Mouse (Mus musculus): ENCODE results near the gene Fat4.

Fat4 gene

DNA sequence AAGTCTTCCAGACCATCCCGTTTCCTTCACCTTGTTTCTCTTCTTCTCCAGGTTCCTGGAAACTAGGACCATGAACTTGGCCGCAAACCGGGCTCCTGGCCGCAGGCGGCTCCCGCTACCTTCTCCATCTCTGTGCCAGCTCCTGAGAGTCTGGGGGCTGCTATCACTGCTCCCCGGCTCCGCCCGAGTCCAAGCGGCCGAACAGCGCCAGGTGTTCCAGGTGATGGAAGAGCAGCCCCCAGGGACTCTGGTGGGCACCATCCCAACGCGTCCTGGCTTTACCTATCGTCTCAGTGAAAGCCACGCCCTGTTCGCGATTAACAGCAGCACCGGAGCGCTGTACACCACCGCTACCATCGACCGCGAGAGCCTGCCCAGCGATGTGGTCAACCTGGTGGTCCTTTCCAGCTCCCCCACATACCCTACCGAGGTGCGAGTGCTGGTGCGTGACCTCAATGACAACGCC is at the start of gene Fat4:
TSS of gene Fat4 (plus strand) at position 51 of the 466 bp plus-strand sequence.
- DNase-seq, result no peak

DNA sequence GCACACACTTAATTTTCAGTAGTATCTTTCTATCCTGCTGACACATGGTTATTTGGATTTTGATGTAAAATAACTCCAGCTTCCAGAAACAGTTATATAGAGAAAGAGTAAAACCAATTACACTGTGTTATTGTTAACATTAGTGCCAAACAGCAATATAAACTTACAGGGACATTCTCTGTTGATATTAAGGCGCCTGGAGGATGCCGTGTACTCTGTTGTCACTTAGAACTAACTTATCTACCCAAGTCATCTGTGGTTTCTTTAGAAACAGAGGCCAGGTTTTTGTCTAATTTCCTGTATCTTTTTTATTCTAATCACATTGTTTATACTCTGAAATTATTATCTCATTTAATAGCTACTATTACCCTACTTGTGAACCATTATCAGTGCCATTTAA is 47.3 kb upstream of the Fat4 start:
- DNase-seq, result no peak

DNA sequence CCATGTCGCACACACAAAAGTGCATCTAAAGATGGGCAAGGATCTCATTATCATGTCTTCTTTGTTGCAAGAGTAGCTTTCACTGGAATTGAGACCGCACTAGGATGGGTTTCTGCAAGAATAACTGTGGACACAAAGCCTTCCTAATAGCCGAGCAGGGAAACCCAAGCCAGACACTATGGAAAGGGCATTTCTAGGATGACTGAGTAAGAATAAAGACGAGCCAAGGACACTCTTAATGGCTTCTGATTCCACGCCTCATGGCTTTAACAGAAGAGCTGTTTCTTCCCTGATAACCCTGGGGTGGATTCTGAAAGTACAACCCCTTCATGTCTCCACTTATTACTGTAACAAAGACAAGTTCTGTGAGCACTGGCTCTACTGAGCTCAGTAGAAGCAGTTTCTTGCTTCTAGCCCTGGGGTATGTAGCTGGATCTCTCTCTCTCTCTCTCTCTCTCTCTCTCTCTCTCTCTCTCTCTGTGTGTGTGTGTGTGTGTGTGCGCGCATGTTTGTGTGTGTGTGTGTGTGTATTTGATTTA is 43.7 kb upstream of the Fat4 start:
- no peak for DNase-seq

DNA sequence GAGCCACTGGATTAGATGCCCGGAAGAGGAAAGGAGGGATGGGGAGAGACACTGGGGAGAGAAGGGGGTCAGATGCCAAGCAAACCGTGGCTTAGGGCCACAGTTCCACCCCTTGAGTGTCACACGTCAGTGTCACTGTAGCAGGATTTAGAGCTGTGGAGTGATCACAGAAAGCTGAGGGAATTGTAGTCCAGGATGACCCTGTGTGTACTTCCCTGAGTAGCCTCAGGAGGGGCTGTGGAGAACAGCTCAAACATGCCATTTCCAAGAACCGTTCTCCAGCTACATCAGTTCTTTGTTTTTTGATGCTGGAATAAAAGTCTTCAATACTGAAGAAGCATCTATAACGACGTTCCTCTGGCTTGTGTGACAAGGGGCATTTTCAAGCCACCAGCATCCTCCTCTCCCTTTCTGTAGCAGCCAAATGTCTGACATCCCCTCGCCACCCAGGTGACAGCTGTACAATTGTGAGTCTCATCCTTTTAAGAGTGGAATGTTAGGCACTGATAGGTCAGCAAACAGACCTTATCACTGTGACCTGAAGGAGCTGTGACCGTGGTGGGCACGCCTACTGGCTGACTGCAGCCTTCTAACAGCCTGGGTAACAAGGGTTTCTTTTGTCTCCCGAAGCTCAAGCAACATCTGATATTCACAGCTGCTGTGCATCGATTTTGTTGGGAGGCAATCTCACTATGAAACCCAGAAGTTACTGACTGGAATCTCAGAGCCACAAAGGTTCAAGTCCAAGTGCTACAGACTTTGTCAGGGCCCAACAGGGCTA is 39.9 kb upstream of the Fat4 start:
- DNase-seq, result no peak

DNA sequence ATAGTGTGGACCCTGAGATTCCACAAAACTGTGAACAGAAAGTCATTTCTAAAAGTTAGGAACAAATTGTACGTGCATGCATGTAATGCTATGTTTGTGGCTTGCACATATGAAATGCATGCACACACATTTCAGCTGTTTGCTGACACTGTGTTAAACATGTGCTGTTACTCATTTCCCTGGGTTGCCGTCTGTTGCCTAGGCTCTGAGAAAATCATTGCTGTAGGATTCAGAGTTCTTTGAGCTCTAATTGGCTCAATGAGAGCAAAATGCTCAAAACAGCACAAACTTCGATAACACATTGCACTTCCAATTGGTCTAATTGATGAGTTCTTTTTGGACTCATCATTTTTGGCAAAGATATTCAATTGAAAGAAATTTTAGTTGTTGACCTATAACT is 37.7 kb upstream of the Fat4 start:
- DNase-seq, result no peak

DNA sequence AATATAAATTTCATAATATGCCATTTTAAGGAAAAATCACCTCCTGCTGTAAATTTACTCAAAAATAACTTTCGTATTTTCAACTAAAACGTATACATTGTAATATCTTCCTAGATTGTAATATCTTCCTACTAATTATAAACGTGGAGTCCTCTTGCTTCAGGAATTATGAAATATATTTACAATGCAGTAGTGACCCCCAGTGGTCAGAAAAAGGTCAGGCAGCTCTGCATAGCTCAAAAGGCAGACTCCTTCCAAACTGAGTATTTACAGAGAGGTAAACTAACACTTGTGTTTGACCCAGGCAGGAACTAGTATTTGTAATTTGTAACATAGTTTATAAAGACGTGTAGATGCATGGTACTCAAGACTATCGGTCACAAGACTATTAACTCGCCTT is 37.2 kb upstream of the Fat4 start:
- peak; percentile 28 for DNase-seq

DNA sequence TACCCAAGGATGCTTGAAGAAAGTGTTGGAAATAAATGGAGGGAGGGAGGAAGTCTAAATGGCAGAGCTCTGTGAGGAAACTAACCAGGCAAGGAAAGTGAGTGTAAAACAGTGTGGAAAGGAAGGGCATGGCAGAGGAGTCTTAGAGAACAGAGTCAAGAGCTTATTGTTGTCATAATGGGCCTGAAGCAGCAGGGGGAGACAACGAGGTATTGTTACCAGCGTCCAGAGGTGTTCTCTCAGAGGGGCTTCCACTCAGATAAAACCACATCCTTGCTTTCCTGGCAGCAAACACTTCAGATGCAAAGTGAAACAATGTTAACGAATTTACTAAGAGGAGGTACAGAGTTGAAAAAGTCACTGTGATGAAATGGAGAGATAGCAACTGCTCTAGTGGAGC is 33.1 kb upstream of the Fat4 start:
- DNase-seq, result no peak

DNA sequence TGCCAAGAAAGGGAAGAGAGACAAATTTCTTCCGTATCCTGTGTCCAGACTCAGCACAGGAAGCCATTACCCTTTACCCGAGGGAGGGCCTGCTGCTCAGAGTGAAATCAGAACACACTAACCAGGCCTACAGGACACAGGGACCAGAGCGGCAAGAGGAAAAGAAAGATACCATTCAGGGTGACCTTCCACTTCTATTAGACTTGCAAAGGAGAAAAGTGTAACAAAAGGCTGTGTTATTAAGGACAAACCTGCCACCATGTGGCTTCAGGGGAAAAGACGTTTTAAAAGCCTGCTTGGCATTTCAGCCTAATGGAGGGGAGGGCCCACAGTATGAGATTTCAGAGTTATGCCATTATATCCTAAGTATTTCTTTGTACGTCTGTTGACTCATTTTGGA is 26.1 kb upstream of the Fat4 start:
- no peak for DNase-seq

DNA sequence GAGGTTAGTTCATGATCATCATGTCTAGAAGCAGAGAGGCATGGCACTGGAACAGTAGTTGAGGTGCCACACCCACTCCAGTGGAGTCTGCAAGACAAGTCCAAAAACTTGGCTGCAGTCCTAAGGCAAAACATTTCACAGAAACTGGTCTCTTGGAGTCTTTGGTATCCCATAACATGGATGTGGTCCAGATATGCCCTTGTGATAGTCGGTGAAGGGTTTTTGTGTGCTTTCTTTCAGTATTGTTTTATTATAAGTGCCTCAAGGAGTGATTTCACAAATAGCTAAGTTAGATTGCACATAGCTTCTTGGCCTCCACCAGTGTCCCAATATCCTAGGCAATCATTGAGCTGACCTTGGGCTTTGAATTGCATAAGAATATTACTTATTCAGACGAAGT is 15.4 kb upstream of the Fat4 start:
- DNase-seq, result no peak

DNA sequence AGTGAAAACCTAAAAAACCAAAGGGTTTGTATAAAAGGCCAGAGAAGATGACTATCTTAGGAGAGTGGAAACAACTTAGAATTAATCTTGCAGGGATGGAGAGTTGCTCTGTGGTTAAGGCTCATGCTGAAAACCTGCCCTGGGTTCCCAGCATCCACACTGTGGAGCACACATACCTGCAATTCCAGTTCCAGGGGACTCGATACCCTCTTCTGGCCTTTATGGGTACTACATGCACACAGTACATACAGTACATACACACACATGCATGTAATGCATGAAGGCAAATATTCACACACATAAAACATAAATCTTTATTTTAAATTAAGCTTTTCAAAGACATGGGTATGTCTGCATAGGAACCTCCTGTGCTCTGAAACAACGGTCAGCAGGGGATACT is 10.9 kb upstream of the Fat4 start:
- no peak for DNase-seq

DNA sequence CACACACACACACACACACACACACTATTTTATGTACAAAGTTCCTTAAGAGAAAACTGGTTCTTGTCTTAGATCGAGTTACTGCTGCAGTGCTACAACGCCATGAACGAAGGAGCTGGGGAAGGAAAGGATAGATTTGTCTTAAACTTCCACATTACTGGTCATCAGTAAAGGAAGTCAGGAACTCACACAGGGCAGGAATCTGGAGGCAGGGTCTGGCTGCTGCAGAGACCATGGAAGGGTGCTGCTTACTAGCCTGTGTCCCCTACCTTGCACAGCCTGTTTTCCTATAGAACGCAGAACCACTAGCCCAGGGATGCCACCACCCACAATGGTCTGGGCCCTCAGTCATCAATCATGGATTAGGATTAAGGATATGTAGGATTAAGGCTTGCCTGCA is 10.0 kb upstream of the Fat4 start:
- DNase-seq, result no peak

DNA sequence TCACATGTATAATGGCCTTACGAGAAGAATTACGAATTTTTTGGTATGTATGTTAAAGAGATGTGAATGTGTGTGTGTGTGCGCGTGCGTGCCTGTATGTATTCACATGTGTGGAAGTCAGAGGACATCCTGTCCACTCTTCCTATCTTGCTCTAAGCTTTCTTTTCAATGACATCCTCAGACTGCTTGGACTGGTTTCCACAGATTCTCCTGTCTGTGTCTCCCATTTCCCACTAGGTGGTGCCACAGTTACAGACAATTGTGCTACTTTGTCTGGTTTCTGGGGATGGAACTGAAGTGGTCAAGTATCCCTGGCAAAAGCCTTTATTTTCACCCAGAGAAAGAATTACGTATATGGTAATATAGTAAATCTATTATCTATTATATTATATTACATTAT is 4.0 kb upstream of the Fat4 start:
- DNase-seq, result peak; percentile 51

DNA sequence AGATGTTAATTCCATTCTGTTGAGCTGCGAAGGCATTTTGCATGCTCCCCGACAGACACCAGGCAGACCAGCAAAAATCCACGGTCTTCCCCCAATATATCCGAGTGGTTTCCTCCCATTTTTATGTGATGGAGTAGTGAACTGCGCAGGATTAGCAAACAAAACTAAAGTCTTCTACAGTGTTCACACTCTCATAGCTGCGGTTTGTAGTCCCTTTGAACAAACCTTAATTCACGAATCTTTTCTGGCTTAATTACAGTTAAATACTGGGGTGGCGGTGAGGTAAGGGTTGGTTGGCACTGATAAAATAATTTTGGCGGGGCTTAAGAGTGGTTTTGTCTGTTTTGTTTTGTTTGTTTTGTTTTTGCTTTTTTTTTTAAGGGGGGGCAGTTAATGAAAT is 3.1 kb upstream of the Fat4 start:
- DNase-seq, result no peak

DNA sequence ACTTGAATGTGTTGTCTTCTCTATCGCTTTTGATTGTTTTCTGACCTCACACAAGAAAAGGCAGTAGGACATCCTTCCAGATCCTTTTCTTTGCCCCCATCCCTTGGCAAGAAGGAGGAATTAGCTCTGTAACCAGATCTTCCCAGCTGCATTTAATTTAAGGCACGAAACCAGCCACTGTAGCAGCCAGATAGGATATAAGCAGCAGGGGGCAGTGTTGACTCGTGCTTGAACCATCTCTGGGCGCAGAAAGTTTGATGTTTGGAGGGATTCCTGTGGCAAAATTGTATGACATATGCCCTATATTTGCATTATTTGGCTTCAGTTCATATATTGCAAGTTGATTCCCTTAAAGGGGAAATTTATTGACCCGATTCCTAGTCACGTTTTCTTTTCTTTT is 2.5 kb upstream of the Fat4 start:
- peak; percentile 73 for DNase-seq

DNA sequence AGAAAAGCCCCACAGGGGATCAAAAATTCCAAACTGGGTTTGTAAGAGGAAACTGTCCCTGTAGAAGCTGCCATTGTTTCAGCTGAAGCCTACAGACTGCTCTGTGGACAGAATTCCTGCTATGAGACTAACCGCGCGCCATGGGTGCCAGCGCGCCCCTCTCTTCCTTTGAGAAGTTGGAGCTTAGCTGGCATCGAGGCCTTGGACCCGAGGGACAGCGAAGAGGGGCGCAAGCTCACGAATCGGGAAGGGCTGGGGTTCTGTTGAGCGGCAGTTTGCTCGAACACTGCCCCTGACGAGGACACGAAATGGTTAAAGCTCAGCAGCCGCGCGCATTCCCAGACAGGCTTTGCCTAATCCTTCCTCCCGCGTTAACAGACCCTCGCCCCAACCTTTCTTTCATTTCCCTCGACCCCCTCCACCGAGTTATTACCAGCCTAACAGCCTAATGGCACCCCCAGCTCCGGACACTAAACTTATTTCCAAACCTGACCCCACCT is 1.8 kb upstream of the Fat4 start:
- no peak for DNase-seq

DNA sequence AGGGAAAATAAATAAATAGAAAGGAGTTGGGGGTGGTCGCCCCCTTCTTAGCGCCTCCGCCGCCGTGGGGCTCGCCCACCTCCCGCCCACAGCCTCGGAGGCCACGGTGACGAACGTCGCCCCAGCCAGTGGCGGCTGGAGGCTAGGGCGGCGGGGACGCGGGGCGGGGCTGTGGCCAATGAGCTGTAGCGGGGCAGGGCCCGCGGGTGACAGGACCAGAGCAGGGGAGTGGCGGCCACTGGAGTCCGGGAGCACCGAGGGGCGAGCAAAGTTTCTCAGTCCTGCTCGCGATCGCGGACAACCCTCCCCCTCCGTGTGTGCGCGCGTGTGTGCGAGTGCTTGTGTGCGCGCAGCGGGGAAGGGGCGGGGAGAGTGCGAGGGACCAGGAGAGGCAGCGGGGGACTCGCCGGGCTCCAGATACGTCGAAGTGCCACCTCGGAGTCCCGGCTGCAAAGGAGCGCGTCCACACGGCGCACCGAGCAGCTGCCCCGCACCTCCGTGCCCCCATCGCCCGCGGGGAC is 1.2 kb upstream of the Fat4 start:
- peak; percentile 68 for DNase-seq

DNA sequence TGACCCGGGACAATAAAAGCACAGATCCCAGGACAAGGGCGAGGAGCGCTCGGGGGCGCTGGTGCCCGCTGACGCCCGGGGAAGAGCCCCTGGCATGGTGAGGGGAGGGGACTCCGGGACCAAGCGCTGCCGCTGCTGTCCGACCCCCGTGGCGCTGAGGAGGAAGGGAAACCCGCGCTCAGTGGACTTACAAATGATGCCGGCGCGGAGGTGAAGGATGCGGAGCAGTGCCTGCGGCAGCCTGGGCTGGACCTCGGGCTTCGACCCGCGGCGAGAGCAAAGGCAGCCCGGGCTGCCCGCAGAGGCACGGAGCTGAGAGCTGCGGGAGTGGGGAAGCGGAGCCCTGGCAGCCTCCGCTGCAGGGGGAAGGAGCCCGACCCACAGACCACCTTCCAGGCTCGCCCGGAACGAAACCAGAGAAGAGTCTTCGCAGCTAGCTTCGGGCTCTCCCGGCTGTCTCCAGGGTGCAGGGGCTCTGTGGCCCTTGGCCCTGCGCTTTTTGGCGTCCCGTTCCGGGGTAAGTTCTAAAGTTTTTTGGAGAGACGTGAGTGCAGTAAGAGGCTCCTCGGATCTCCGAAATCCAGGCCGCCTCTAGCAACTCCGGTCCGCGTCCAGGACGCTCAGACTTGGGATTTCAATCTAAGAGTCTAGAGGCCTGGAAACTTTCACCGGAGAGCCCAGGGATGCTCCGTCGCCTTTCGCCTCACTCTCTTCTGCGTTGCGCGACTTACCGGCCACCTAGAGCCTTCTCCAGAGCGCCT is 499 bp upstream of the Fat4 start:
- no peak for DNase-seq

DNA sequence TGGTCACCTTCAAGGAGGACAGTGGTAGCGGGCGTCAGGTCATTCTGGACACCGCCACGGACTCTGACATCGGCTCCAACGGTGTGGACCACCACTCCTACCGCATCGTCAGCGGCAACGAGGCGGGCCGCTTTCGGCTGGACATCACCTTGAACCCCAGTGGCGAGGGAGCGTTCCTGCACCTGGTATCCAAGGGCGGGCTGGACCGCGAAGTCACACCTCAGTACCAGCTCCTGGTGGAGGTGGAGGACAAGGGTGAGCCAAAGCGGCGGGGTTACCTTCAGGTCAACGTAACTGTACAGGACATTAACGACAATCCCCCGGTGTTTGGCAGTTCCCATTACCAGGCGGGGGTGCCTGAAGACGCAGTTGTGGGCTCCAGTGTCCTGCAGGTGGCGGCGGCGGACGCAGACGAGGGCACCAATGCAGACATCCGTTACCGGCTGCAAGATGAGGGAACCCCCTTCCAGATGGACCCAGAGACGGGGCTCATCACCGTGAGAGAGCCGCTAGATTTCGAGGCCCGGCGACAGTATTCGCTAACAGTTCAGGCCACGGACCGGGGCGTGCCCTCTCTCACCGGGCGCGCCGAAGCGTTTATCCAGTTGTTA is 746 bp downstream of the Fat4 start:
- no peak for DNase-seq

DNA sequence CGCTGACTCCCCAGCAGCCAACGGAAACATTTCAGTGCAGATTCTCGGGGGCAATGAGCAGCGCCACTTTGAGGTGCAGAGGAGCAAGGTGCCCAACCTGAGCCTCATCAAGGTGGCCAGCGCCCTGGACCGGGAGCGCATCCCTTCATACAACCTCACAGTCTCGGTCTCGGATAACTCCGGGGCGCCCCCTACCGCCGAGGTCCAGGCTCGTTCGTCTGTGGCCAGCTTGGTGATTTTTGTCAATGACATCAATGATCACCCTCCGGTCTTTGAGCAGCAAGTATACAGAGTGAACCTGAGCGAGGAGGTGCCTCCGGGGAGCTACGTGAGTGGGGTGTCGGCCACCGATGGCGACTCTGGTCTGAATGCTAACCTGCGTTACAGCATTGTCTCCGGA is 1.4 kb downstream of the Fat4 start:
- DNase-seq, result peak; percentile 79

DNA sequence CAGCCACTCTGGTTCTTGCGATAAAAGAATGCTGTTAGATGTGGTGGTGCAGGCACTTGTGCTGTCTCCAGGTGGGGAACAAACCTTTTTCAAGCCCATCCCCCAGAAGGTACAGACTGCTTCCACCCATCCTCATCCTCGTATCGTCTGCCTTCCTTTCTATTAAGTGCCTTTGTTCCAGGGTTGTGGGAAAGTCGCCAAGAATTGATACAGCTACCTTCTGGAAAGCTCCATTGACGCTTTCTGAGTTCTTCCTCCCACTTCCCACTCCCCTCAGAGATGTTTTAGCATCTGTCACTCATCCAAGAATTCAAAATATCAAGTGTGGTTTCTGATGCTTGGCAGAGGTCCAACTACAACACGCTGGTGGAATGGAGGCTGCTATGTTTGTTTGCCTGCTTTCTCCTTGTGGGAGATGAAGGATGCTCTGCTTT is 6.1 kb downstream of the Fat4 start:
- peak; percentile 35 for DNase-seq

DNA sequence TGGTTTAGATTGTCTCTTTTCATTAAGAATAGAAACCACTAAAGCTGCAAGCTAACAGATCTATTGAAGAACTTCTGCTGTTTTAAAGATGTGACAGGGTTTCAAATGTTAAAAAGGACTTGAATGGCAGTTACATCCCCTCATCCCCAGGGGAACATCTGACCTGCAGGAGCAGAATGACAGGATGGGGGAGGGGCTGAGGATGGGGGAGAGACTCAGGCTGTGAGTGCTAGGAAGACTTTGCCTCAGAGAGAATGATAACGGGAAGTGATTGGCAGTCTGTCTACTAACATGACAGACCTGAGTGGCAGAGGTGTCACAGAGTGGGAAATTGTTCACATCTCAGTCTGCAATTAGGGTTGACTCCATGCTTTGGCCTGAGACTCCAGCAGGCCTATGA is 14.1 kb downstream of the Fat4 start:
- no peak for DNase-seq

DNA sequence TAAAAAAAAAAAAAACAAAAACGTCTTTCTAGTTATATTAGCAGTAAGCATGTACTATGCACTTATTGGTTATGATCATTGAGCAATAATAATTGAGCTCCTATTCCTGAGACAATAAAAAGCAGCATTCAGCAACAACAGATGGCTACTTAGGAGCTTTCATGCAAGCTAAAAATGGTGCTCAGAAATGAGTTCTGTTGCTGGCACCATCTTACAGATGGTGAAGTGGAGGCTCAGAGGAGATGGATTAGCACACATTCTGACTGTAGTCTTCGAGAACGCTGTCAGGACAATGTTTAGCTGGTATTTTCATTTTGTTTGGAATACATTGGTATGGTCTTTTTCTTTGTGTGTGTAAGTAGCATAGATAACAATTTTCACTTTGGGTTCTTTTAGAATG is 20.1 kb downstream of the Fat4 start:
- DNase-seq, result peak; percentile 47
